Mouse (Mus musculus): Measurements from ENCODE around the gene Pfkfb3.

DNA sequence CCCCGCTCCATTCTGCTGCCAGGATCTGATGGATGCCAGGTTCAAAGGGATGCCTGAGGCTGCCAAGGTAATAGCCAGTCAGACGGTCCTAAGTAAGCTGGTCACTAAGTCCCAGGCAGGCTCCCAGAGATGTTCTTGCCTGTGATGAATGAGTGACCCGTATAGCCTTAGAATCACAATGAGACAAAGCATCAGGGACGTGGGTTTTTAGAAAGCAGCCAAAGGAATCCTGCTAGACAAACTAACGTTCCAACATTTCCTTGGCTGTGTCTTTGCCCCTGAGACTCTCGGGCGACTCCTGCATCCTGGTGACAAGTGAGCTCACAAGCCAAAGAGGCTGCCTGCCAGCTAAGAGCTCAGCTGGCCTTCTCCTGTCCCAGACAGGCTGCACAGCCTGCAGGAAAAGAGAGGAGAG lies 59.0 kb downstream of the Pfkfb3 start:
- TF ChIP-seq CTCF (IDR thresholded peaks at IDR 0.05; ENCODE audit: low read depth) (no peak), EP300 (IDR thresholded peaks at IDR 0.05; ENCODE audit: low read depth) (no peak)
